Mouse (Mus musculus) fibroblast of lung, adult 2 months (primary cell): ENCODE data around the gene Ak3.

Experiments used
- DNase-seq: peaks from one replicate; pipeline ENCODE4 v3.0.0-alpha.2; 2011; ENCODE audit warnings: low read depth

Ak3 gene

GRCm38 (mm10) chr19:29047334-29048170 lies at the start of gene Ak3:
Ak3 (minus strand) TSS chr19:29047961.
- no peak for DNase-seq

GRCm38 (mm10) chr19:29092194-29092593 lies 44.4 kb upstream of the Ak3 start:
- no peak for DNase-seq

- no peak for DNase-seq
Observed at GRCm38 (mm10) chr19:29088628-29089027, 40.9 kb upstream of the Ak3 start.

GRCm38 (mm10) chr19:29074802-29075201 lies 27.0 kb upstream of the Ak3 start:
- DNase-seq = no peak

- DNase-seq = no peak
Observed at GRCm38 (mm10) chr19:29069195-29069594, 21.4 kb upstream of the Ak3 start.

GRCm38 (mm10) chr19:29066981-29067471 lies 19.3 kb upstream of the Ak3 start:
- no peak for DNase-seq

GRCm38 (mm10) chr19:29064451-29065102 lies 16.8 kb upstream of the Ak3 start:
- no peak for DNase-seq

GRCm38 (mm10) chr19:29063577-29064363 lies 16.0 kb upstream of the Ak3 start:
- peak; percentile 81 for DNase-seq

- DNase-seq = no peak
Observed at GRCm38 (mm10) chr19:29063009-29063408, 15.2 kb upstream of the Ak3 start.

GRCm38 (mm10) chr19:29060299-29060698 lies 12.5 kb upstream of the Ak3 start:
- DNase-seq = no peak

GRCm38 (mm10) chr19:29059688-29060087 lies 11.9 kb upstream of the Ak3 start:
- no peak for DNase-seq

GRCm38 (mm10) chr19:29058741-29059140 lies 11.0 kb upstream of the Ak3 start:
- DNase-seq = no peak

- DNase-seq = no peak
Observed at GRCm38 (mm10) chr19:29055469-29055868, 7.7 kb upstream of the Ak3 start.

GRCm38 (mm10) chr19:29054594-29054993 lies 6.8 kb upstream of the Ak3 start:
- peak; percentile 74 for DNase-seq

- DNase-seq = no peak
Observed at GRCm38 (mm10) chr19:29052786-29053185, 5.0 kb upstream of the Ak3 start.

- no peak for DNase-seq
Observed at GRCm38 (mm10) chr19:29050186-29050980, 2.6 kb upstream of the Ak3 start.

GRCm38 (mm10) chr19:29049401-29050075 lies 1.8 kb upstream of the Ak3 start:
- DNase-seq = no peak

GRCm38 (mm10) chr19:29046961-29047333 lies 814 bp downstream of the Ak3 start:
- DNase-seq = no peak

GRCm38 (mm10) chr19:29045956-29046650 lies 1.7 kb downstream of the Ak3 start:
- DNase-seq = no peak

- no peak for DNase-seq
Observed at GRCm38 (mm10) chr19:29045369-29045768, 2.4 kb downstream of the Ak3 start.
